Mouse (Mus musculus) fat pad, adult 2 months (tissue): ENCODE results near the gene Fbxw9.
A peak's percentile ranks its signal among the peaks of the same experiment; 100 is the strongest.

ENCODE experiments used
- DNase-seq: peaks from one replicate; pipeline ENCODE4 v3.0.0-alpha.2; 2011; ENCODE audit warnings: low read depth, low spot score; ENCODE audit errors: extremely low read depth

The Fbxw9 gene

GRCm38 (mm10) chr8:85059879-85060616 is at the start of gene Fbxw9:
Fbxw9 (plus strand) TSS chr8:85060055.
- no peak for DNase-seq

GRCm38 (mm10) chr8:85011242-85011641 is 48.6 kb upstream of the Fbxw9 start:
- DNase-seq, result no peak

- DNase-seq, result no peak
These were observed 46.5 kb upstream of the Fbxw9 start for GRCm38 (mm10) chr8:85013230-85013840.

- DNase-seq, result no peak
These were observed 45.4 kb upstream of the Fbxw9 start, which contains the start of gene Best2 for GRCm38 (mm10) chr8:85014431-85014830. Best2 (minus strand) TSS chr8:85014531.

- DNase-seq, result no peak
These were observed 43.1 kb upstream of the Fbxw9 start for GRCm38 (mm10) chr8:85016724-85017123.

- DNase-seq, result no peak
These were observed 42.6 kb upstream of the Fbxw9 start for GRCm38 (mm10) chr8:85017209-85017608.

- no peak for DNase-seq
These were observed 38.3 kb upstream of the Fbxw9 start for GRCm38 (mm10) chr8:85021514-85022055.

- no peak for DNase-seq
These were observed 36.0 kb upstream of the Fbxw9 start for GRCm38 (mm10) chr8:85023846-85024245.

GRCm38 (mm10) chr8:85025098-85025932 is 34.5 kb upstream of the Fbxw9 start, which contains the start of gene Asna1:
Asna1 (minus strand) TSS chr8:85025281.
- DNase-seq, result peak; percentile 83

- no peak for DNase-seq
These were observed 33.0 kb upstream of the Fbxw9 start, which contains the start of gene Trir for GRCm38 (mm10) chr8:85026670-85027515. Trir (plus strand) TSS chr8:85026823.

GRCm38 (mm10) chr8:85027516-85027855 is 32.4 kb upstream of the Fbxw9 start:
- no peak for DNase-seq

- no peak for DNase-seq
These were observed 31.9 kb upstream of the Fbxw9 start for GRCm38 (mm10) chr8:85027922-85028321.

- DNase-seq, result no peak
These were observed 30.6 kb upstream of the Fbxw9 start for GRCm38 (mm10) chr8:85029271-85029670.

- no peak for DNase-seq
These were observed 27.1 kb upstream of the Fbxw9 start for GRCm38 (mm10) chr8:85032622-85033311.

GRCm38 (mm10) chr8:85033867-85034266 is 26.0 kb upstream of the Fbxw9 start:
- DNase-seq, result no peak

GRCm38 (mm10) chr8:85034764-85035163 is 25.1 kb upstream of the Fbxw9 start:
- no peak for DNase-seq

- DNase-seq, result no peak
These were observed 24.6 kb upstream of the Fbxw9 start for GRCm38 (mm10) chr8:85035165-85035727.

GRCm38 (mm10) chr8:85035728-85036310 is 24.0 kb upstream of the Fbxw9 start:
- no peak for DNase-seq

- no peak for DNase-seq
These were observed 23.5 kb upstream of the Fbxw9 start for GRCm38 (mm10) chr8:85036381-85036717.
